Mouse (Mus musculus) MEL (cell line): ENCODE measurements around the gene Clic1. TPM values are rescaled to one million over a fixed set of nuclear protein-coding genes. Genes with fewer than 3 reads are reported as not detected.
A peak's percentile ranks its signal among the peaks of the same experiment; 100 is the strongest.

Experiments used
- DNase-seq: peaks from one replicate; pipeline ENCODE4 v3.0.0; 2011; ENCODE audit warnings: low read depth, low spot score
- H3K27ac ChIP-seq: 2 replicates; pipeline ENCODE4 v1.5.1; 2012; ENCODE audit warnings: low read depth, mild to moderate bottlenecking, control low read depth, low read length, moderate library complexity; ENCODE audit not compliant: control insufficient read depth
- H3K27me3 ChIP-seq, 2 experiments: fragments of 150-350 bp in 1 of 2; sonication (generic) in 1 of 2; 2 replicates each; pipeline ENCODE4 v1.6.1; 2012; ENCODE audit warnings: low read length in 2 of 2, mild to moderate bottlenecking in 2 of 2, improper control_type of control experiment in 1 of 2, moderate library complexity in 1 of 2; ENCODE audit not compliant: insufficient read depth in 2 of 2, control insufficient read depth in 1 of 2
- H3K36me3 ChIP-seq, 2 experiments: 2 replicates each; pipeline ENCODE4 v1.6.1; 2012 to 2014; ENCODE audit warnings: low read length in 2 of 2, improper control_type of control experiment in 1 of 2, inconsistent platforms in 1 of 2, mild to moderate bottlenecking in 1 of 2; ENCODE audit not compliant: insufficient read depth in 2 of 2, control insufficient read depth in 1 of 2
- H3K4me1 ChIP-seq, 2 experiments: fragments of 150-350 bp in 1 of 2; sonication (generic) in 1 of 2; 2 replicates each; pipeline ENCODE4 v1.6.1; 2012; ENCODE audit warnings: low read length in 2 of 2, improper control_type of control experiment in 1 of 2, mild to moderate bottlenecking in 1 of 2; ENCODE audit not compliant: insufficient read depth in 2 of 2, control insufficient read depth in 1 of 2
- H3K4me3 ChIP-seq, 2 experiments: fragments of 150-350 bp in 1 of 2; sonication (generic) in 1 of 2; 2 replicates each; pipeline ENCODE4 v1.5.1; 2012; ENCODE audit warnings: low read depth in 2 of 2, low read length in 2 of 2, mild to moderate bottlenecking in 2 of 2, moderate library complexity in 2 of 2, control low read depth in 1 of 2, improper control_type of control experiment in 1 of 2; ENCODE audit not compliant: control insufficient read depth in 1 of 2, insufficient read depth in 1 of 2
- H3K79me2 ChIP-seq: 2 replicates; pipeline ENCODE4 v1.6.1; 2012; ENCODE audit warnings: mild to moderate bottlenecking, low read length, moderate library complexity; ENCODE audit not compliant: control insufficient read depth, poor library complexity, insufficient read depth
- H3K9ac ChIP-seq: 2 replicates; pipeline ENCODE4 v1.6.1; 2012; ENCODE audit warnings: low read depth, mild to moderate bottlenecking, control low read depth, low read length, moderate library complexity; ENCODE audit not compliant: control insufficient read depth, poor library complexity, severe bottlenecking
- H3K9me3 ChIP-seq: fragments of 150-350 bp; sonication (generic); replicated peaks from 2 replicates; pipeline ENCODE4 v1.6.1; 2012; ENCODE audit warnings: mild to moderate bottlenecking, low read length, improper control_type of control experiment, moderate library complexity; ENCODE audit not compliant: insufficient read depth
- BHLHE40 ChIP-seq: IDR thresholded peaks from 2 replicates; pipeline ENCODE4 v1.6.1; 2012; ENCODE audit warnings: low read depth, mild to moderate bottlenecking, inconsistent platforms, low read length, improper control_type of control experiment, borderline replicate concordance
- CHD1 ChIP-seq: IDR thresholded peaks from 2 replicates; pipeline ENCODE4 v1.6.1; 2012; ENCODE audit warnings: low read depth, mild to moderate bottlenecking, inconsistent platforms, low read length, improper control_type of control experiment
- CHD2 ChIP-seq: IDR thresholded peaks from 2 replicates; pipeline ENCODE4 v1.6.1; 2011; ENCODE audit warnings: low read length, improper control_type of control experiment
- CTCF ChIP-seq, 3 experiments: IDR thresholded peaks in 2 of 3; conservative IDR thresholded peaks in 1 of 3; 2 replicates each; pipeline ENCODE4 v1.5.1; 2011 to 2012; ENCODE audit warnings: low read length in 3 of 3, low read depth in 2 of 3, mild to moderate bottlenecking in 2 of 3, improper control_type of control experiment in 1 of 3, inconsistent platforms in 1 of 3, mixed read lengths in 1 of 3, moderate library complexity in 1 of 3; ENCODE audit not compliant: control insufficient read depth in 1 of 3, insufficient read depth in 1 of 3, poor library complexity in 1 of 3, severe bottlenecking in 1 of 3
- ELF1 ChIP-seq: IDR thresholded peaks from 2 replicates; pipeline ENCODE4 v1.6.1; 2014; ENCODE audit warnings: low read depth, mild to moderate bottlenecking, inconsistent platforms, low read length, improper control_type of control experiment, moderate library complexity
- EP300 ChIP-seq, 2 experiments: IDR thresholded peaks; 2 replicates each; pipeline ENCODE4 v1.6.1; 2011; ENCODE audit warnings: improper control_type of control experiment in 2 of 2, low read length in 2 of 2, low read depth in 1 of 2, mild to moderate bottlenecking in 1 of 2
- ETS1 ChIP-seq: IDR thresholded peaks from 2 replicates; pipeline ENCODE4 v1.6.1; 2012; ENCODE audit warnings: low read depth, mild to moderate bottlenecking, inconsistent platforms, low read length, improper control_type of control experiment, moderate library complexity
- GABPA ChIP-seq: IDR thresholded peaks from 2 replicates; pipeline ENCODE4 v1.6.1; 2012; ENCODE audit warnings: low read depth, mild to moderate bottlenecking, inconsistent platforms, low read length, improper control_type of control experiment, moderate library complexity
- HCFC1 ChIP-seq: IDR thresholded peaks from 2 replicates; pipeline ENCODE4 v1.6.1; 2012; ENCODE audit warnings: low read depth, mild to moderate bottlenecking, inconsistent platforms, low read length, improper control_type of control experiment, moderate library complexity
- JUND ChIP-seq: IDR thresholded peaks from 2 replicates; pipeline ENCODE4 v1.6.1; 2011; ENCODE audit warnings: low read depth, mild to moderate bottlenecking, improper control_type of control experiment, low read length
- MAX ChIP-seq: IDR thresholded peaks from 2 replicates; pipeline ENCODE4 v1.6.1; 2011; ENCODE audit warnings: low read length, improper control_type of control experiment
- MEF2A ChIP-seq: IDR thresholded peaks from 2 replicates; pipeline ENCODE4 v1.6.1; 2014; ENCODE audit warnings: low read depth, mild to moderate bottlenecking, inconsistent platforms, low read length, improper control_type of control experiment; ENCODE audit not compliant: poor library complexity, insufficient replicate concordance, severe bottlenecking; ENCODE audit errors: extremely low read depth
- MXI1 ChIP-seq: IDR thresholded peaks from 2 replicates; pipeline ENCODE4 v1.6.1; 2011; ENCODE audit warnings: mild to moderate bottlenecking, low read depth, low read length, improper control_type of control experiment
- MYB ChIP-seq: IDR thresholded peaks from 2 replicates; pipeline ENCODE4 v1.6.1; 2011; ENCODE audit warnings: mild to moderate bottlenecking, low read depth, low read length, improper control_type of control experiment
- MYC ChIP-seq: IDR thresholded peaks from 2 replicates; pipeline ENCODE4 v1.6.1; 2011; ENCODE audit warnings: low read depth, mild to moderate bottlenecking, low read length, improper control_type of control experiment, moderate library complexity
- NELFE ChIP-seq: IDR thresholded peaks from 2 replicates; pipeline ENCODE4 v1.6.1; 2011; ENCODE audit warnings: low read depth, low read length, improper control_type of control experiment
- POLR2A ChIP-seq, 2 experiments: IDR thresholded peaks; 2 replicates each; pipeline ENCODE4 v1.6.1; 2011 to 2012; ENCODE audit warnings: low read length in 2 of 2, mild to moderate bottlenecking in 2 of 2, control low read depth in 1 of 2, improper control_type of control experiment in 1 of 2, low read depth in 1 of 2, moderate library complexity in 1 of 2; ENCODE audit not compliant: control insufficient read depth in 1 of 2, insufficient read depth in 1 of 2, poor library complexity in 1 of 2
- RAD21 ChIP-seq: IDR thresholded peaks from 2 replicates; pipeline ENCODE4 v1.6.1; 2011; ENCODE audit warnings: mild to moderate bottlenecking, low read depth, low read length, improper control_type of control experiment
- RCOR1 ChIP-seq: IDR thresholded peaks from 2 replicates; pipeline ENCODE4 v1.6.1; 2012; ENCODE audit warnings: low read depth, mild to moderate bottlenecking, inconsistent platforms, low read length, improper control_type of control experiment
- SIN3A ChIP-seq: IDR thresholded peaks from 2 replicates; pipeline ENCODE4 v1.6.1; 2012; ENCODE audit warnings: low read length, improper control_type of control experiment, inconsistent platforms
- TBP ChIP-seq: IDR thresholded peaks from 2 replicates; pipeline ENCODE4 v1.8.0; 2011; ENCODE audit warnings: low read depth, low read length, improper control_type of control experiment
- UBTF ChIP-seq: IDR thresholded peaks from 2 replicates; pipeline ENCODE4 v1.6.1; 2012; ENCODE audit warnings: low read depth, mild to moderate bottlenecking, inconsistent platforms, low read length, improper control_type of control experiment, moderate library complexity, borderline replicate concordance; ENCODE audit not compliant: insufficient read depth
- USF1 ChIP-seq: IDR thresholded peaks from 2 replicates; pipeline ENCODE4 v1.6.1; 2014; ENCODE audit warnings: low read depth, mild to moderate bottlenecking, inconsistent platforms, low read length, improper control_type of control experiment, moderate library complexity
- ZC3H11A ChIP-seq: IDR thresholded peaks from 2 replicates; pipeline ENCODE4 v1.6.1; 2012; ENCODE audit warnings: low read depth, mild to moderate bottlenecking, inconsistent platforms, low read length, improper control_type of control experiment
- ZKSCAN1 ChIP-seq: IDR thresholded peaks from 2 replicates; pipeline ENCODE4 v1.6.1; 2012; ENCODE audit warnings: low read depth, mild to moderate bottlenecking, inconsistent platforms, low read length, improper control_type of control experiment, moderate library complexity
- ZMIZ1 ChIP-seq: IDR thresholded peaks from 2 replicates; pipeline ENCODE4 v1.6.1; 2012; ENCODE audit warnings: low read depth, mild to moderate bottlenecking, inconsistent platforms, low read length, improper control_type of control experiment, moderate library complexity
- polyA plus RNA-seq, 2 experiments: library from polyadenylated mRNA; stranded (reverse) in 1 of 2; unstranded in 1 of 2; fragments of >175 nt in 1 of 2; fragments of >200 nt in 1 of 2; gene quantifications; 2 replicates each; pipeline versions ENCODE4 v1.2.1 to v1.2.4; 2012; ENCODE audit warnings: low replicate concordance in 2 of 2, low read depth in 1 of 2; ENCODE audit not compliant: insufficient read length in 2 of 2, insufficient read depth in 1 of 2, missing spikeins in 1 of 2
- total RNA-seq: library from RNA; depleted of rRNA; stranded (reverse); fragments of 300-350 nt; gene quantifications from 2 replicates; pipeline ENCODE4 v1.2.3, GENCODE M21; 2012

Clic1 gene
- total and polyA plus RNA-seq, 3 experiments = 309 to 335 (median 333) TPM

DNA sequence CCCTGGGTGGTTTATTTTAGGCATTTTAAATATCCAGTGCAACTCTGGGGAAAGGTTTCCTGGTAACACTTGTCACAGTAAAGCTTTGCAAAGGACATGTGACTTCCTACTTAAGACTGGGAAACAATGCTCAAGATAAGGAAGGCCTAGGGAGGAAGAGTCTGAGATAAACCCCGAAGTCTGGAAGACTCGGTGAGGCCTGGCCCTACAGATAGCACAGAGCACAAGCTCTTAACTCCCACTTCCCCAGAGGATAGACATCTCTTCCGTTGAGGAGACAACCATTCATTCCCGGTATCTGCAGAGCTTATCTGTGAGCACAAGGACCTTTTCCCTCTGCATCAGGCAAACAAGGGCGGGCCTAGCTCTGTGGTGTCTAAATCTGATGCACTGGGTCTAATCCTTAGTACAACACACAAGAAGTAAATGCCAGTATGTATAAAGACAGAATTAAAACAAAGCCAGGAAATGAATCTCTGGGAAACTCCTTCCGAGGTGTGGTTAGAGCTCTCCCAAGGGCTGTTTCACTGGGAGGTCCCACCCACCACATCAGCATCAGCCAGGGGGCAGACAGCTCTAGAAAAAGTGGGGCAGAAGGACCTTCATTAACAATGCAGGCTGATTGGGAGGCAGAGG, 27.8 kb upstream of the Clic1 start (continued):
- 0 out of 6 replicates have a peak, but pooled peaks of 1 of the 3 experiments have one; percentile 8 for TF ChIP-seq CTCF (IDR thresholded peaks at IDR 0.05 in 2 of 3, conservative IDR thresholded peaks at IDR 0.05 in 1 of 3; ENCODE audit: control insufficient read depth in 1 of 3, insufficient read depth in 1 of 3, low read depth in 2 of 3, low read length in 3 of 3, poor library complexity in 1 of 3, severe bottlenecking in 1 of 3)
- TF ChIP-seq HCFC1 = peak; percentile 76
- peak; percentile 9 to 71; a peak in 2 of 4 replicates for TF ChIP-seq POLR2A (IDR thresholded peaks at IDR 0.05; ENCODE audit: control insufficient read depth in 1 of 2, insufficient read depth in 1 of 2, low read depth in 1 of 2, low read length in 2 of 2, poor library complexity in 1 of 2)
- TF ChIP-seq ETS1 = peak; percentile 95
- TF ChIP-seq UBTF = no peak
- TF ChIP-seq CHD2 = peak; percentile 29
- TF ChIP-seq MEF2A = peak; percentile 64; the same call in 1 of the 2 replicates
- TF ChIP-seq JUND = peak; percentile 95
- TF ChIP-seq USF1 = peak; percentile 96
- peak; percentile 92 for TF ChIP-seq MAX
- no peak for TF ChIP-seq GABPA
- TF ChIP-seq ELF1 = peak; percentile 70
- peak; percentile 99 for TF ChIP-seq SIN3A
- no peak for TF ChIP-seq ZMIZ1
- peak; percentile 98 for TF ChIP-seq MYB
- peak; percentile 92 for TF ChIP-seq BHLHE40
- TF ChIP-seq CHD1 = no peak
- peak; percentile 5; the same call in 1 of the 2 replicates for TF ChIP-seq ZC3H11A
- TF ChIP-seq, all 39 proteins: peak for 30

DNA sequence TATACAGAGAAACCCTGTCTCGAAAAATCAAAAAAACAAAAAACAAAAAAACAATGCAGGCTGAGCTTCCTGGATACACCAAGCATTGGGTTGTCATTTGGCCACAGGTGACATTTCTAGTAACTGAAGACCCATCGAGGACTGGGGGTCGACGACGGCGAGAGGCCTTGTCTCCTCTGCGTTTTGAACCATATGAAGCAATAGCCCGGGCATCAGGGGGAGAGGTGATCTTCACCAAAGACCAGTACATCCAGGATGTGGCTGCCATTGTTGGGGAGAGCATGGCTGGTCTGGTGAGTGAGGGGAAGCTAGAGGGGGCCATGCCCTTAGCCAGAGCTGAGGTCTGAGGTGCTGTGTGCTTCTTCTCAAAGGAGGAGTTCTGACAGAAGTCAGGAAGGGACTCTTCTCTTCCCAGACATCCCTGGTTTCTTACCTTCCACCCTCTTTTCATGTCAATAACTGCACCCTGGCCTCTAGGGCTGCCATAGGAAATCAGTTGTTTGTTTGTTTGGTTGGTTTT, 27.2 kb upstream of the Clic1 start:
- no peaks in the 10 kb centered on the region for H3K27me3 ChIP-seq
- H3K4me3 ChIP-seq = peak overlapping the region; percentile 54 to 66
- peak overlapping the region; percentile 96 for H3K27ac ChIP-seq
- peak overlapping the region; percentile 77 for H3K9ac ChIP-seq
- H3K36me3 ChIP-seq = peaks cover 0 to 42% of the 10 kb centered on the region in 2 experiments; a peak in 2 of 4 replicates
- H3K79me2 ChIP-seq = peaks cover 38% of the 10 kb centered on the region
- no peak for TF ChIP-seq RCOR1
- TF ChIP-seq MXI1 = no peak; the same call in 1 of the 2 replicates
- TF ChIP-seq CHD1 = peak; percentile 54
- no peak for TF ChIP-seq TBP
- no peak for TF ChIP-seq ZC3H11A
- TF ChIP-seq CTCF (IDR thresholded peaks at IDR 0.05 in 2 of 3, conservative IDR thresholded peaks at IDR 0.05 in 1 of 3; ENCODE audit: control insufficient read depth in 1 of 3, insufficient read depth in 1 of 3, low read depth in 2 of 3, low read length in 3 of 3, poor library complexity in 1 of 3, severe bottlenecking in 1 of 3) = no peak
- TF ChIP-seq RAD21 = no peak
- TF ChIP-seq EP300 (IDR thresholded peaks at IDR 0.05; ENCODE audit: low read depth in 1 of 2, low read length in 2 of 2) = no peak
- no peak for TF ChIP-seq CHD2
- TF ChIP-seq ELF1 = no peak
- TF ChIP-seq BHLHE40 = no peak
- TF ChIP-seq ZKSCAN1 = no peak
- TF ChIP-seq POLR2A (IDR thresholded peaks at IDR 0.05; ENCODE audit: control insufficient read depth in 1 of 2, insufficient read depth in 1 of 2, low read depth in 1 of 2, low read length in 2 of 2, poor library complexity in 1 of 2) = peak in 1 of 2 experiments; percentile 33; a peak in 1 of 4 replicates
- TF ChIP-seq MYC = 0 out of 2 replicates have a peak, but pooled peaks have one; percentile 10
- no peak for TF ChIP-seq MYB
- no peak for TF ChIP-seq NELFE
- no peaks in the 10 kb centered on the region for H3K9me3 ChIP-seq
- H3K4me1 ChIP-seq = peaks cover 14 to 54% of the 10 kb centered on the region in 2 experiments; a peak in 3 of 4 replicates
- DNase-seq = peak; percentile 58
